Mouse (Mus musculus) MEL (cell line): Measurements from ENCODE around the gene Efr3b. TPM values are rescaled to one million over a fixed set of nuclear protein-coding genes. Genes with fewer than 3 reads are reported as not detected.

ENCODE experiments used
- DNase-seq: peaks from one replicate; pipeline ENCODE4 v3.0.0; 2011; ENCODE audit warnings: low read depth, low spot score
- H3K27ac ChIP-seq: 2 replicates; pipeline ENCODE4 v1.5.1; 2012; ENCODE audit warnings: low read depth, mild to moderate bottlenecking, control low read depth, low read length, moderate library complexity; ENCODE audit not compliant: control insufficient read depth
- H3K27me3 ChIP-seq, 2 experiments: fragments of 150-350 bp in 1 of 2; sonication (generic) in 1 of 2; 2 replicates each; pipeline ENCODE4 v1.6.1; 2012; ENCODE audit warnings: low read length in 2 of 2, mild to moderate bottlenecking in 2 of 2, improper control_type of control experiment in 1 of 2, moderate library complexity in 1 of 2; ENCODE audit not compliant: insufficient read depth in 2 of 2, control insufficient read depth in 1 of 2
- H3K36me3 ChIP-seq, 2 experiments: 2 replicates each; pipeline ENCODE4 v1.6.1; 2012 to 2014; ENCODE audit warnings: low read length in 2 of 2, improper control_type of control experiment in 1 of 2, inconsistent platforms in 1 of 2, mild to moderate bottlenecking in 1 of 2; ENCODE audit not compliant: insufficient read depth in 2 of 2, control insufficient read depth in 1 of 2
- H3K4me1 ChIP-seq, 2 experiments: fragments of 150-350 bp in 1 of 2; sonication (generic) in 1 of 2; 2 replicates each; pipeline ENCODE4 v1.6.1; 2012; ENCODE audit warnings: low read length in 2 of 2, improper control_type of control experiment in 1 of 2, mild to moderate bottlenecking in 1 of 2; ENCODE audit not compliant: insufficient read depth in 2 of 2, control insufficient read depth in 1 of 2
- H3K4me3 ChIP-seq, 2 experiments: fragments of 150-350 bp in 1 of 2; sonication (generic) in 1 of 2; 2 replicates each; pipeline ENCODE4 v1.5.1; 2012; ENCODE audit warnings: low read depth in 2 of 2, low read length in 2 of 2, mild to moderate bottlenecking in 2 of 2, moderate library complexity in 2 of 2, control low read depth in 1 of 2, improper control_type of control experiment in 1 of 2; ENCODE audit not compliant: control insufficient read depth in 1 of 2, insufficient read depth in 1 of 2
- H3K79me2 ChIP-seq: 2 replicates; pipeline ENCODE4 v1.6.1; 2012; ENCODE audit warnings: mild to moderate bottlenecking, low read length, moderate library complexity; ENCODE audit not compliant: control insufficient read depth, poor library complexity, insufficient read depth
- H3K9ac ChIP-seq: 2 replicates; pipeline ENCODE4 v1.6.1; 2012; ENCODE audit warnings: low read depth, mild to moderate bottlenecking, control low read depth, low read length, moderate library complexity; ENCODE audit not compliant: control insufficient read depth, poor library complexity, severe bottlenecking
- H3K9me3 ChIP-seq: fragments of 150-350 bp; sonication (generic); replicated peaks from 2 replicates; pipeline ENCODE4 v1.6.1; 2012; ENCODE audit warnings: mild to moderate bottlenecking, low read length, improper control_type of control experiment, moderate library complexity; ENCODE audit not compliant: insufficient read depth
- BHLHE40 ChIP-seq: IDR thresholded peaks from 2 replicates; pipeline ENCODE4 v1.6.1; 2012; ENCODE audit warnings: low read depth, mild to moderate bottlenecking, inconsistent platforms, low read length, improper control_type of control experiment, borderline replicate concordance
- CHD1 ChIP-seq: IDR thresholded peaks from 2 replicates; pipeline ENCODE4 v1.6.1; 2012; ENCODE audit warnings: low read depth, mild to moderate bottlenecking, inconsistent platforms, low read length, improper control_type of control experiment
- CHD2 ChIP-seq: IDR thresholded peaks from 2 replicates; pipeline ENCODE4 v1.6.1; 2011; ENCODE audit warnings: low read length, improper control_type of control experiment
- ELF1 ChIP-seq: IDR thresholded peaks from 2 replicates; pipeline ENCODE4 v1.6.1; 2014; ENCODE audit warnings: low read depth, mild to moderate bottlenecking, inconsistent platforms, low read length, improper control_type of control experiment, moderate library complexity
- ETS1 ChIP-seq: IDR thresholded peaks from 2 replicates; pipeline ENCODE4 v1.6.1; 2012; ENCODE audit warnings: low read depth, mild to moderate bottlenecking, inconsistent platforms, low read length, improper control_type of control experiment, moderate library complexity
- HCFC1 ChIP-seq: IDR thresholded peaks from 2 replicates; pipeline ENCODE4 v1.6.1; 2012; ENCODE audit warnings: low read depth, mild to moderate bottlenecking, inconsistent platforms, low read length, improper control_type of control experiment, moderate library complexity
- JUND ChIP-seq: IDR thresholded peaks from 2 replicates; pipeline ENCODE4 v1.6.1; 2011; ENCODE audit warnings: low read depth, mild to moderate bottlenecking, improper control_type of control experiment, low read length
- KAT2A ChIP-seq: conservative IDR thresholded peaks from 2 replicates; pipeline ENCODE4 v1.6.1; 2012; ENCODE audit warnings: low read depth, low read length, improper control_type of control experiment, inconsistent platforms
- MAFK ChIP-seq: IDR thresholded peaks from 2 replicates; pipeline ENCODE4 v1.6.1; 2011; ENCODE audit warnings: low read depth, mild to moderate bottlenecking, low read length, improper control_type of control experiment, borderline replicate concordance
- MAX ChIP-seq: IDR thresholded peaks from 2 replicates; pipeline ENCODE4 v1.6.1; 2011; ENCODE audit warnings: low read length, improper control_type of control experiment
- MEF2A ChIP-seq: IDR thresholded peaks from 2 replicates; pipeline ENCODE4 v1.6.1; 2014; ENCODE audit warnings: low read depth, mild to moderate bottlenecking, inconsistent platforms, low read length, improper control_type of control experiment; ENCODE audit not compliant: poor library complexity, insufficient replicate concordance, severe bottlenecking; ENCODE audit errors: extremely low read depth
- MXI1 ChIP-seq: IDR thresholded peaks from 2 replicates; pipeline ENCODE4 v1.6.1; 2011; ENCODE audit warnings: mild to moderate bottlenecking, low read depth, low read length, improper control_type of control experiment
- MYC ChIP-seq: IDR thresholded peaks from 2 replicates; pipeline ENCODE4 v1.6.1; 2011; ENCODE audit warnings: low read depth, mild to moderate bottlenecking, low read length, improper control_type of control experiment, moderate library complexity
- NELFE ChIP-seq: IDR thresholded peaks from 2 replicates; pipeline ENCODE4 v1.6.1; 2011; ENCODE audit warnings: low read depth, low read length, improper control_type of control experiment
- RCOR1 ChIP-seq: IDR thresholded peaks from 2 replicates; pipeline ENCODE4 v1.6.1; 2012; ENCODE audit warnings: low read depth, mild to moderate bottlenecking, inconsistent platforms, low read length, improper control_type of control experiment
- TAL1 ChIP-seq: IDR thresholded peaks from 2 replicates; pipeline ENCODE4 v1.6.1; 2012; ENCODE audit warnings: mild to moderate bottlenecking, inconsistent platforms, low read length, moderate library complexity, mixed read lengths
- TBP ChIP-seq: IDR thresholded peaks from 2 replicates; pipeline ENCODE4 v1.8.0; 2011; ENCODE audit warnings: low read depth, low read length, improper control_type of control experiment
- UBTF ChIP-seq: IDR thresholded peaks from 2 replicates; pipeline ENCODE4 v1.6.1; 2012; ENCODE audit warnings: low read depth, mild to moderate bottlenecking, inconsistent platforms, low read length, improper control_type of control experiment, moderate library complexity, borderline replicate concordance; ENCODE audit not compliant: insufficient read depth
- USF1 ChIP-seq: IDR thresholded peaks from 2 replicates; pipeline ENCODE4 v1.6.1; 2014; ENCODE audit warnings: low read depth, mild to moderate bottlenecking, inconsistent platforms, low read length, improper control_type of control experiment, moderate library complexity
- ZKSCAN1 ChIP-seq: IDR thresholded peaks from 2 replicates; pipeline ENCODE4 v1.6.1; 2012; ENCODE audit warnings: low read depth, mild to moderate bottlenecking, inconsistent platforms, low read length, improper control_type of control experiment, moderate library complexity
- ZMIZ1 ChIP-seq: IDR thresholded peaks from 2 replicates; pipeline ENCODE4 v1.6.1; 2012; ENCODE audit warnings: low read depth, mild to moderate bottlenecking, inconsistent platforms, low read length, improper control_type of control experiment, moderate library complexity
- polyA plus RNA-seq, 2 experiments: library from polyadenylated mRNA; stranded (reverse) in 1 of 2; unstranded in 1 of 2; fragments of >175 nt in 1 of 2; fragments of >200 nt in 1 of 2; gene quantifications; 2 replicates each; pipeline versions ENCODE4 v1.2.1 to v1.2.4; 2012; ENCODE audit warnings: low replicate concordance in 2 of 2, low read depth in 1 of 2; ENCODE audit not compliant: insufficient read length in 2 of 2, insufficient read depth in 1 of 2, missing spikeins in 1 of 2
- total RNA-seq: library from RNA; depleted of rRNA; stranded (reverse); fragments of 300-350 nt; gene quantifications from 2 replicates; pipeline ENCODE4 v1.2.3, GENCODE M21; 2012

Gene Efr3b
- total and polyA plus RNA-seq, 3 experiments, result 1.5 to 1.7 TPM; not detected in 1

- no peak overlapping the region for H3K9ac ChIP-seq
- no peaks in the 10 kb centered on the region for H3K36me3 ChIP-seq
- no peak for DNase-seq
- no peaks in the 10 kb centered on the region for H3K9me3 ChIP-seq
- no peaks in the 10 kb centered on the region for H3K4me1 ChIP-seq
- H3K79me2 ChIP-seq, result no peaks in the 10 kb centered on the region
- H3K4me3 ChIP-seq, result no peak overlapping the region
- H3K27me3 ChIP-seq, result peaks cover 3 to 5% of the 10 kb centered on the region in 2 experiments; a peak in 3 of 4 replicates
- H3K27ac ChIP-seq, result no peak overlapping the region
- TF ChIP-seq MAFK, result no peak
- TF ChIP-seq ZKSCAN1, result no peak
- no peak for TF ChIP-seq ZMIZ1
- no peak for TF ChIP-seq BHLHE40
- TF ChIP-seq CHD1, result no peak
- TF ChIP-seq HCFC1, result no peak
- no peak for TF ChIP-seq KAT2A
- TF ChIP-seq MAX, result no peak
- no peak for TF ChIP-seq CHD2
- no peak for TF ChIP-seq MEF2A
- no peak for TF ChIP-seq USF1
- TF ChIP-seq JUND, result no peak
- no peak for TF ChIP-seq ELF1
- no peak for TF ChIP-seq TBP
- TF ChIP-seq RCOR1, result no peak
- TF ChIP-seq TAL1, result no peak
- TF ChIP-seq UBTF, result no peak
- TF ChIP-seq MYC, result no peak
- no peak for TF ChIP-seq MXI1
Measured at GRCm38 (mm10) chr12:4000406-4000805, 38.3 kb downstream of the Efr3b start.

- DNase-seq, result no peak
Measured at GRCm38 (mm10) chr12:3996749-3997148, 42.0 kb downstream of the Efr3b start.

More at GRCm38 (mm10) chr12:3996749-3997148, 42.0 kb downstream of the Efr3b start:
- no peak overlapping the region for H3K4me3 ChIP-seq
- no peak overlapping the region for H3K27ac ChIP-seq
- TF ChIP-seq NELFE, result no peak
- no peak for TF ChIP-seq TAL1
- TF ChIP-seq ZMIZ1, result no peak
- TF ChIP-seq HCFC1, result no peak
- no peak for TF ChIP-seq ETS1
- TF ChIP-seq, all 39 proteins: peak for 0
- no peaks in the 10 kb centered on the region for H3K4me1 ChIP-seq
- no peaks in the 10 kb centered on the region for H3K36me3 ChIP-seq
- no peaks in the 10 kb centered on the region for H3K9me3 ChIP-seq
- H3K9ac ChIP-seq, result no peak overlapping the region
- H3K27me3 ChIP-seq, result peaks cover 0 to 2% of the 10 kb centered on the region in 2 experiments; a peak in 2 of 4 replicates
- H3K79me2 ChIP-seq, result no peaks in the 10 kb centered on the region
